Mouse (Mus musculus): ENCODE data around the gene Hspb11. TPM values are rescaled to one million over a fixed set of nuclear protein-coding genes. Genes with fewer than 3 reads are reported as not detected.

Hspb11 gene
- total RNA-seq (2018; cell fraction: chromatin; rRNA removed): 10 to 100 TPM in 3 of 26 experiments, 1 to 10 TPM in 23; 1.1 to 10.6 (median 4.1) TPM
- total RNA-seq (2018; cell fraction: cytosol; rRNA removed): 10 to 100 TPM; 11.1 to 28.7 (median 15.4) TPM
- total RNA-seq (2018; cell fraction: nucleus; rRNA removed): 1 to 10 TPM; 2.0 to 8.5 (median 4.0) TPM
- polyA plus RNA-seq (2018): 16.2 to 43.5 TPM (median 22.6 TPM) in 3 replicates

DNA sequence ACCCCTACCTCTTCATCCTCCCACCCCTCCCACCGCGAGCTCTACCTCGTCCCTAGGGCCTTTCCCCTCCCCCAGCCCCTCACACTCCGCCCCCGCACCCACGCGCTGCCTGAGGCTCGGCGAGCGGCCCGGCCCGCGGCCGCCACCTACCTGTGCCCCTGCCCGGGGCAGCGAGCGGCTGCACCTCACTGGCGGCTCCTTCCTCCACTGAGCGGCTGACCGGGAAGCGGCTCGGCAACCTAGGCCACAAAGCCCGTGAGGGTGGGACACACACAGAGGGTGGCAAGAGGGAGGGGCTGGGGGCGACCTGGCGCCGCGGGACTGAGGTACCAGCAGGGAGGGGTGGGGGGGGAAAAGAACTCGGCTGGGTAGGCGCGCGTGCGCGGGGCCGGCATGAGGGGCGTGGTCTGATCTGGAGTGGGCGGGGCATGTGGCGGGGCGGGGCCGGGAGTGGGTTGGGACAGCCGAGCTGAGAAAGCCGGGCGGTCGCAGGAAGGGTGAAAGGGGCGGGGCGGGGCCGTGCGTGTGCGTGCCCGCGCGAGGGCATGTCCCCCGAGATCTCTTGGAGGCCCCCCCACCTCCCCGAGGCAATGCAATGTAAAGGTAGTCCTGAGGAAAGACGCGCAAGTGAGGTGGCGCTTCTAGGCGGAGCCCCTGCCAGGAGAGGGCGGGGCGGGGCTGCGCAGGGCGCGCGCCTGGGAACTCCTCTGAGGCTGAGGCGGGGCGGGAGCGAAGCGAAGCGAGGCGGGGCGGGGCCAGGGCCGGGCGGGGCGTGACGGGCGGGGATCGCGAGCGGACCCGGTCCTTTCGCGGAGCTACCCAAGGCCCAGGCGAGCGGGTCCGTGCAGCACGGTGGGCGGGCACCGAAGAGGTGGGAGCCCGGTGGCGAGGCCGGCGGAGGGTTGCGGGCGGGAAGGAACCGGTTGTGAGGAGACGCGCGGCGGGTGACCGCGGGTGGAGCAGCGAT, at the start of gene Hspb11, which contains the start of gene Lrrc42:
Gene Hspb11, plus strand, starts transcription at position 469 of the 967 bp plus-strand sequence.
Gene Lrrc42, minus strand, starts transcription at position 408 of the 967 bp plus-strand sequence.
- peaks cover 10% of the 10 kb centered on the region; the same call in 1 of the 2 replicates for H3K79me2 ChIP-seq (ENCODE audit: inconsistent target)
- peak within 1 kb of the TSS; percentile 55 for H3K4me3 ChIP-seq (ENCODE audit: inconsistent target)
- no peaks in the 10 kb centered on the region for H3K36me3 ChIP-seq (ENCODE audit: inconsistent target)
- peak within 1 kb of the TSS; percentile 10; the same call in 1 of the 2 replicates for H3K27ac ChIP-seq
- 2% methylated on average over 68 of the region's 101 CpGs for WGBS (ENCODE audit: missing documents)

DNA sequence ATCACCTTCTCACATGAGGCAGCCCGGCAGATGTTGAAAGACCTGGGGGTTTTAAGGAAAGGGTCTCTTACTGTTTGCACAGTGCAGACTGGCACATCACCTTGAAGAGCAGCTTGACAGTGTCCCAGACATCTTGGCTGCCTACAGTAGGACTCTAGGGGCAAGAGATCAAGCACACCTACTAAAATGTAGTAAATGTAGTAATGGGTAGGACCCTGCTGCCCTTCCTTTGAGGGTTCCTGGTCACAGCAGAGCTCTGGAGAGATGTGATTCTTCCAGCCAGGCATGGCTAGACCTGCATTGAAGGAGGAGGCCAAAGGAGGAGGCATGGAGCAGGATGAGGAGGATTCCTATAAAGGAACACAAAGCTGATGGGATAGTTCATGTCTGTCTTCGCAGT, 46.4 kb upstream of the Hspb11 start:
- WGBS (ENCODE audit: missing documents): 96% methylated on average over 2 of the region's 2 CpGs
- no peaks in the 10 kb centered on the region for H3K79me2 ChIP-seq (ENCODE audit: inconsistent target)
- H3K36me3 ChIP-seq (ENCODE audit: inconsistent target): peaks cover 50% of the 10 kb centered on the region; the same call in 1 of the 2 replicates
- no peak overlapping the region for H3K27ac ChIP-seq
- H3K4me3 ChIP-seq (ENCODE audit: inconsistent target): no peak overlapping the region

DNA sequence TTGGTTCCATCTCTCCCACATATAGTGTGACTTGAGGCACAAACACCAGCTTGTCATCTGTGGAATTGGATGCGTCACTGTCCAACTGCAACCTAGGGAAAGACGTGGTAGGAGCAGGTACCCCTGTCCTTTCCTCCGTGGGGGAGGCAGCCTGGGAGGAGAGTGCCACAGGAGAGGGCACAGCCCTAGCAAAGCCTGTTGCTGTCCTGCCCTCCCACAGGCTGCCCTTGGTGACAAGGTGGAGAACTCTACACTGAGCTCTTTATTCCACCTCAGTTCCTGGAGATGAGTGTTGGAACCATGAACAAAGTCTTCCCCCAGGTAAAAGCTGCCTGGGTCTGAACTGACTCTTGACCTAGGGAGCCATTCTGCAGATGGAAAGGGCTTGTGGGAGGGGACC, 44.5 kb upstream of the Hspb11 start, which contains the start of gene Ldlrad1:
Gene Ldlrad1, plus strand, starts transcription at position 301 of the 400 bp plus-strand sequence.
- no peak within 1 kb of the TSS for H3K4me3 ChIP-seq (ENCODE audit: inconsistent target)
- H3K79me2 ChIP-seq (ENCODE audit: inconsistent target): no peaks in the 10 kb centered on the region
- peaks cover 32% of the 10 kb centered on the region; the same call in 1 of the 2 replicates for H3K36me3 ChIP-seq (ENCODE audit: inconsistent target)
- no peak within 1 kb of the TSS for H3K27ac ChIP-seq
- 95% methylated on average over 3 of the region's 3 CpGs for WGBS (ENCODE audit: missing documents)

DNA sequence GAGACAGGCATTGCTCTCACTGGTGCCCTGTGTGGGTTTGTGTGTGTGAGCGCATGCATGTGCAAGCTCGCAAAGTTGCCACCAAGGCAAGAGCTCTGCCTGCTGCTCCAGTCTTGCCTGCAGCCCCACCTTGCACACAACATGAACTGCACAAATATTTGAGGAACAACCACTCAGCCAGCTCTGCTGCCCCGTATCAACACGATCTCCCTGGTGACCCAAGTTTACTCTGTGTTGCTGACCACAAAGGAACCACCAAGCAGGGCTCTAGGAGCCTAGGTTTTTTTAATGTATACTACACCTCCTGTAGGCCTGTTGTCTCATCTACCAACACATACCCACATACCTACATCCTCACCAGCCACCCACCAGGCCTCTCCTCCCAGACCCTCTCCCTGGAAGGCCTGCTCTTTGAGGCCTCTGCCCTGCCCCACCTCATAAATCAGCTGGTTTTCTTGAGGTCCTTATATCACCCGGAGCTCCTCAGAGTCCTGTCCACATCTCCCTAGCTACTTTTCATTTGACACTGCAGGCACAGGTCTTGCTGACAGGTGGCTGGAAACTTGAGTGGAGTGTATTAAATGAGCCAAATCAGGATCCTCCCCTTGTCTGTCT, 42.8 kb upstream of the Hspb11 start:
- no peak overlapping the region for H3K4me3 ChIP-seq (ENCODE audit: inconsistent target)
- H3K36me3 ChIP-seq (ENCODE audit: inconsistent target): peaks cover 16% of the 10 kb centered on the region; the same call in 1 of the 2 replicates
- 14% methylated on average over 5 of the region's 5 CpGs for WGBS (ENCODE audit: missing documents)
- no peak overlapping the region for H3K27ac ChIP-seq
- no peaks in the 10 kb centered on the region for H3K79me2 ChIP-seq (ENCODE audit: inconsistent target)

DNA sequence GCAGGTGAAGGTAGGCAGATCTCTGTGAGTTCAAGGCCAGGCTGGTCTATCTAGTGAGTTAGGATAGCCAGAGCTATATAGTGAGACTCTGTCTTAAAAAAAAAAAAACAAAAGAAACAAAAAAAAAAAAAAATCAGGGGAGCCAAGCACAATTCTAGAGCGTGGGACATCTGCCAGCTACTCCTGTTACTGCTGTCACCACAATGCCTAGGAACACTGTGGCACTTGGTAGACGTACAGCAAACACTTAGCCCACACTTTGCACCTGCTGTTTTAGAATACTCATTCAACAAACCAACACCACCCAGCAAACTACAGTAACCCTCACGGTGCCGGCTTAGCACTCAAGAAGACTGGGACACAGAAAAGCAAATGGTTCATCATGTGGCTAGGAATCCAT, 41.9 kb upstream of the Hspb11 start:
- Histone ChIP-seq H3K36me3 (ENCODE audit: inconsistent target) (peaks cover 10% of the 10 kb centered on the region; the same call in 1 of the 2 replicates), H3K27ac (no peak overlapping the region), H3K79me2 (ENCODE audit: inconsistent target) (no peaks in the 10 kb centered on the region), H3K4me3 (ENCODE audit: inconsistent target) (no peak overlapping the region)
- WGBS (ENCODE audit: missing documents): 95% methylated on average over 4 of the region's 4 CpGs

DNA sequence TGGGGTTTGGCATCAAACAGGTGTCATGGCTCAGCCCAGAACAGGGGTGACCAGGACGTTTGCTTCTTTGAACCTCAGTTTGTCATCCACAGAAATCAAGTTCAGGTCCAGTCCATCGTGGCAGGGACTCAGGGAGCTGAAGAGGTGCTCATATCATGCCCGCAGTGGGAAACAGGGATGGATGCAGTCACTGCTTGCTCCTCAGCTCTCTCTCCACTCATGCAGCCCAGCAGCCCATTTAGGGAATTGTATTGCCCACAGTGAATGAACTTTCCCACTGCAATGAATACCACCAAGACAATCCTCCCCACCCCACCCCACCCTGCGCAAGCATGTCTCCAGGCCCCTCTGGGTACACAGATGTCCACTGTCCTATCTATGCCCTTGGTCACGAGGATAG, 41.5 kb upstream of the Hspb11 start:
- Histone ChIP-seq H3K27ac (no peak overlapping the region), H3K4me3 (ENCODE audit: inconsistent target) (no peak overlapping the region), H3K36me3 (ENCODE audit: inconsistent target) (peaks cover 5% of the 10 kb centered on the region; the same call in 1 of the 2 replicates), H3K79me2 (ENCODE audit: inconsistent target) (no peaks in the 10 kb centered on the region)
- WGBS (ENCODE audit: missing documents): 86% methylated on average over 5 of the region's 5 CpGs

DNA sequence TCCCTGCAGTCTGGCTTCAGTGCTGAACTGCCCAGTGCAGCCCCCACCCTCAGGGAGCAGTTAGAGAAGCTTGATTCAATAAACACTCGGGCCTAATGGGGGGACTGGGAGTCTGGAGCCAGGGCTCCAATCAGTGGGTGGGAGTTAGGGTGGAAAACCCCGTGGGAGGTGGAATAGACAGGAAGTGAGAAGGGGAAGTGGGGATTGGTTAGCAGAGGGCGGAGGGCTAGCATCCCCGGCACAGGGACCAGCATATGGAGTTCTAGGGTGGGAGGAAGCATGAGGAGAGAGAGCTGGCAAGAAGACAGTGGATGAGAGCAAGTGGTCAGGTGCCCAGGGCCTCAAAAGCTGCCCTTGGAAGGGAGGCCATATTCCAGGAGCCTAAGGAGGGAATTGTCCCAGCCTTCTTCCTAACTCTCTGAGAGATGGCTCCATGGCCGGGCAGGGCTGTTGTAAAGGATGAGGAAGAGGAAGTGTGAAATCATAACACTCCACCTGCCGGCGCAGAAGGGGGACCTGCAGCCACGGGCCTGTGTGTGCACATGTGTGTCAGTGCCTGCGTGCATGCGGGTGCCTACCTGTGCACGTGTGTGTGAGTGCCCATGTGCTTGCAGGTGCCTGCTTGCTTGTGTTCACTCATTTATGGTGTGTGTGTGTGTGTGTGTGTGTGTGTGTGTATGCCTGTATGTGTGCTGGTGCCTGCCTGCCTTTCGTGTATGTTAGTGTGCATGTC, 39.9 kb upstream of the Hspb11 start:
- no peak overlapping the region for H3K27ac ChIP-seq
- WGBS (ENCODE audit: missing documents): 37% methylated on average over 12 of the region's 12 CpGs
- H3K4me3 ChIP-seq (ENCODE audit: inconsistent target): no peak overlapping the region
- H3K79me2 ChIP-seq (ENCODE audit: inconsistent target): no peaks in the 10 kb centered on the region
- no peaks in the 10 kb centered on the region for H3K36me3 ChIP-seq (ENCODE audit: inconsistent target)

DNA sequence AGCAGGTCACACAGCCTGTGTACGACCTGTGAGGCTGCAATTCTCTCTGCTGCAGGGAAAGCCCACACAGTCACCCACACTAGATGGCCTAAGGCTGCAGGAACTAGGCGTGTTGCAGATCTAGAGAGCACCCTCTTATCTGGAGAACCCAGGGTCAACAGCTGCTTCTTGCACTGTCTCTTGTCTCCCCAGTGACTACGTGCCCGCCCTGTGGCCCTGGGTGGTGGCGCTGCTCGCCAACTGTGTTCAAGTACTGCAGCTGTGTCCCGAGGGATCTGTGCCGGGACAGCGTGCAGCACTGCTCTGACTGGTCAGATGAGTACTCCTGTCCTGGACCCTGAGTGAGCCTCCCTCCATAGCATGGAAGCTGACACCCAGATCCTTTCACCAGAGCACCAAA, 35.8 kb upstream of the Hspb11 start:
- H3K27ac ChIP-seq: no peak overlapping the region
- no peaks in the 10 kb centered on the region for H3K36me3 ChIP-seq (ENCODE audit: inconsistent target)
- H3K79me2 ChIP-seq (ENCODE audit: inconsistent target): no peaks in the 10 kb centered on the region
- no peak overlapping the region for H3K4me3 ChIP-seq (ENCODE audit: inconsistent target)
- 94% methylated on average over 9 of the region's 9 CpGs for WGBS (ENCODE audit: missing documents)

DNA sequence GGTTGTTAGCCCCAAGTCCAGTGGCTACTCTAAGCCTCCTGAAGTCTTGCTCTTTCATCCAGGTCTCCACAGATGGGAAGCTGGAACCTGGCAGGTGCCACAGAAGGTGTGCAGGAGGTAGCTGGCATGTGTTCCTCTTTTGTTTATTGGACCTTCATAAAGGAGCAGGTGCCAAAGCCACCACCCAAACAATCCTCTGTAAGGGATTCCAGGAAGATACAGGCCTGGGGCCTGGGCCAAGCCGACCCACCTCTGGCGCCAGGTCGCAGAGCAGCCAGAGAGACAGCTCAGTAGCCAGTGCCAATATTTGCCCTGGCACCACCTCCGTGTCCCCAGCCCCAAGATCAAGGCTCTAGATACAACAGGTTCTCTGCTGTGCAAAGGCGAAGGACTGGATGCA, 31.9 kb upstream of the Hspb11 start:
- Histone ChIP-seq H3K79me2 (ENCODE audit: inconsistent target) (no peaks in the 10 kb centered on the region), H3K4me3 (ENCODE audit: inconsistent target) (no peak overlapping the region), H3K36me3 (ENCODE audit: inconsistent target) (no peaks in the 10 kb centered on the region), H3K27ac (no peak overlapping the region)
- 91% methylated on average over 5 of the region's 5 CpGs for WGBS (ENCODE audit: missing documents)

DNA sequence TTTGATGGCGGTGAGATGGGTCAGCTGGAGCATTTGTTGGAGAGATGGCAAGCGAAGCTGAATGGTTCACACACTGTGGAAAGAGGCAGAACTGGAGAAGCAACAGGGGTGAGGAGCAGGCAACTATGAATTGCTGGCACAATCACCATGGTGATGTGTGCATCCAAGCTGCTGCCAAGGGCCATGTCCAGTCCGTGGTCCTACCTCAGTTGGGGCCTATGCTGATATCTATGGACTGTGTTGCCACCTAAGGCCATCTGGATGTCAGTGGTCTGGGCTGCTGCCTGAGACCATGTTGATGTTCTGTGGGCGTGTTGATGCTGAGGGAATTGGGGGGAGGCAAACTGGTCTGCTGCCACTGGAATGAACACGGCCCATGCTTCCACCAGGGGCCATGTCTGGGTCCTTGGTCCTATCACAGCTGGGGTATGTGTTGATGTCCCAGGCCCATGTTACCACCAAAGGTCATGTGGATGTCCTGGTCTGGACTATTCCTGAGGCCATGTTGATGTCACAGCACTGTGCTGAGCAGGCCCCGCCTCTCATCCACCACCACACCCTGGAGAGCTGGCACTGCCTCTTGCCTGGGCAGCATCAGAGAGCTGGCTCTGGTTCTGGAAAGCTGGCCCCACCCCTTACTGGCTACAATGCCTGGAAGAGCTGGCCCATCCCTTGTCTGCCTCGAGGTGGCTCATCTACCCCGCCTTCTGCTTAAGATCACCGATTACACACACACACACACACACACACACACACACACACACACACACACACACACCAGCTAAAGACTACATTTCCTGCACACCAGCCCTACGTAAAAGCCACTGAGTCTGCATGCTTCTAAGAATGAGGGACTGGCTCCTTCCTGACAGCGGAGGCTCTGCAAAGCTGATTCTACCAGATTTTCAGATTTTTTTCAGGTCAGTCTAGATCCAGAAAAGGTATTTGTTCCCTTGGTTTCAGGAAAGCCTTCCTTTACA, 29.9 kb upstream of the Hspb11 start:
- Histone ChIP-seq H3K4me3 (ENCODE audit: inconsistent target) (no peak overlapping the region), H3K79me2 (ENCODE audit: inconsistent target) (no peaks in the 10 kb centered on the region), H3K27ac (no peak overlapping the region), H3K36me3 (ENCODE audit: inconsistent target) (no peaks in the 10 kb centered on the region)
- WGBS (ENCODE audit: missing documents): 77% methylated on average over 10 of the region's 11 CpGs

DNA sequence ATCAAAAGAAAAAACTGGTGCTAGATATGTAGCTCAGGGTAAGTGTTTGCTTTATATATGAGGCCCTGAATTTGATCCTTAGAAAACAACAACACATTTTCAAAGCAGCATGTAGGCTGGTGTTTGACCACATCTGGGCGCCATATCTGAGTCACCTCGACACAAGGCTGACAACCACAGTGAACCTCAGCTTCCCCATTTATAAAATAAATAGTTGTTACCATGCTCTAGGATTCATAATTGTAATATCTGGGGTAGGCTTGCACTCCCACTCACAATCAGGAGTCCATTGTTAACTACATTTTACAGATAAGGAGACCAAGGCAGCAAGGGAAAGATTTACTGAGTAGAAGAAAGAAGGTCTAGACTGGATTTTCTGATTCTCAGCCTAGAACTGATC, 27.1 kb upstream of the Hspb11 start:
- WGBS (ENCODE audit: missing documents): 27% methylated on average over 2 of the region's 2 CpGs
- no peak overlapping the region for H3K4me3 ChIP-seq (ENCODE audit: inconsistent target)
- no peaks in the 10 kb centered on the region for H3K79me2 ChIP-seq (ENCODE audit: inconsistent target)
- H3K36me3 ChIP-seq (ENCODE audit: inconsistent target): no peaks in the 10 kb centered on the region
- H3K27ac ChIP-seq: no peak overlapping the region

DNA sequence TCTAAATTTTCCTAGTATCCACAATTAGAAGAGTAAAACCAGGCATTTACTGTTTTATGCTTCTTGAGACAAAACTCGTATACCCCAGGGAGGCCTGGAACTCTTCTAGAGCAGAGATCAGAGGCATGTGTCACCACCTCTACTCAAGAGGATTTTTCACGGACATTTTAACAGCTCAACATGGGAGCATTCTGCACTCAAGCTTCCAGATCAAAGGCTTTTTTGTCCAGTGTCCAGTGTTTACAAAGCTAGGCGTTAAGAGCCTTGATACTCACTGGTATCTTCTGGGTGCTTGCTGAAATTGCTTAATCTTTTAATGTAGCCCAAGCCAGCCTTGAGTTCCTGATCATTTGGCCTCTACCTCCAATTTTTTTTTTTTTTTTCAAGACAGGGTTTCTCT, 21.2 kb upstream of the Hspb11 start:
- Histone ChIP-seq H3K36me3 (ENCODE audit: inconsistent target) (peaks cover 10% of the 10 kb centered on the region; the same call in 1 of the 2 replicates), H3K4me3 (ENCODE audit: inconsistent target) (no peak overlapping the region), H3K79me2 (ENCODE audit: inconsistent target) (no peaks in the 10 kb centered on the region), H3K27ac (no peak overlapping the region)
- WGBS (ENCODE audit: missing documents): 94% methylated on average over 3 of the region's 3 CpGs

DNA sequence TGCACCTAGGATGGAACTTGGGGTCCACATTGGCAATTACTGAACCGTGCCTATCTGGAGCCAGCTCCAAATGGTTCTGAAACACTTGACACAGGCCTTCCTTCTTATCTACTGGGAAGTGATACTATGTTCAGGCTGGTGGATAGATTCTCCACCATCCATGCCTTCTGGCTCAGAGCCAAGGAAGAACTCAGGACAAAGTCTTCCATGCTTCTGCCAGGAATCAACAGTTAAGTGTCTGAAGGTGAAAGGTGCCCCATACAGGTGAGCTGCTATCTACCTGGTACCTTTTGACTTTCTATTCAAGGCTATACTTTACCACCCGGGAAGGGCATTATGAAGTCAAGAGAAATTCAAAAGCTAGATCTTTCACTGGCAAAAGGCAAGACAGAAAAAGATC, 15.1 kb upstream of the Hspb11 start:
- 94% methylated on average over 2 of the region's 2 CpGs for WGBS (ENCODE audit: missing documents)
- Histone ChIP-seq H3K36me3 (ENCODE audit: inconsistent target) (peaks cover 13% of the 10 kb centered on the region; the same call in 1 of the 2 replicates), H3K4me3 (ENCODE audit: inconsistent target) (no peak overlapping the region), H3K27ac (no peak overlapping the region), H3K79me2 (ENCODE audit: inconsistent target) (no peaks in the 10 kb centered on the region)
